Mouse (Mus musculus) inflammation-experienced regulatory T-cells, adult 16 weeks (primary cell): ENCODE measurements around the gene 1700047I17Rik2. TPM values are rescaled to one million over a fixed set of nuclear protein-coding genes. Genes with fewer than 3 reads are reported as not detected.

Source experiments
- polyA plus RNA-seq: library from polyadenylated mRNA; unstranded; fragments of 100-300 nt; shearing (Covaris generic); gene quantifications from one replicate; pipeline ENCODE4 v1.2.1, GENCODE M21; 2017

1700047I17Rik2 gene
- not detected for polyA plus RNA-seq

GRCm38 (mm10) chr12:55199306-55199705 is at the start of gene 1700047I17Rik2:
TSS of gene 1700047I17Rik2 (plus strand) at chr12:55199592.

DNA sequence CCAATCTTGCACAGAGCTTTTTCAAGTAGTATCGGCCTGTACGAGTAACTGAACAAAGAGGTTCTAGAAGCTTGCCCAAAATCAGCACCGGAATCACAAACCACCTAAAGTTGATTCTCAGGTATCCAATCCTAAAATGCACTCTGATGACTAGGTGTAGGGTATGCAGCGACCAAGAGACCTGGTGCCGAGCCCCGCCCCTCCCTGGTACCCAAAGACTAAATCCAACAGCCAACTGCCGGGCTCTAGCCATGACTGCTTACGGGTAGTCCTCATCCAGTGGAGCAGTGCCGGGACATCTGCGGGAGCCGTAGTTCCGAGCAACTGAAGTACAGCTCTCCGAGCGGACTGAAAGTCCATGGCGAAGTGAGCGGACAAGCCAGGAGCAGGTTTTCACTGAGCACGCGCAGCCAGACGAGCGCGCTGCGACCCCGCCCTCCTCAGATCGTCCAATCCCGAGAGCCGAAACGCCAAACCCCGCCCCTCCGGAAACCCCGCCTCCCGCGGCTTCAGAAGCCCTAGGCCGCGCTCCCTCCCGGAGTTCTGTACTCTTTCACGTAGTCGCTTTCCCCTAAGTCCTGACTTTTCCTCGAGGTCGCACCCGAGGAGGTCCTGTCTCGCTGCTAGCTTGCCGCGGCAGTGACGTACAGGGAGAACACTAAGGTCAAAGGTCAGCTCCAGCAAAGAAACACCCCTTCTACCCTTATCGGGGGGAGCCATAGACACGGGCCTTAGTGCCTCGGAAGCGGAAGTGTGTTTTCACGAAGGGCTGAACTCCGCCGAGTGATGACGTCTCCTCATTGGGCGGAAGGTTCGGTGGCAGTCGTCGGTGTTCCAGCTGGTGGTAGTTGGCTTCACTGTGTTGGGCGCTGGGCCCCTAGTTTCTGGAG is 44.6 kb upstream of the 1700047I17Rik2 start, which contains the start of gene Srp54b:
Srp54b (plus strand) TSS at position 546 of the 890 bp plus-strand sequence.

DNA sequence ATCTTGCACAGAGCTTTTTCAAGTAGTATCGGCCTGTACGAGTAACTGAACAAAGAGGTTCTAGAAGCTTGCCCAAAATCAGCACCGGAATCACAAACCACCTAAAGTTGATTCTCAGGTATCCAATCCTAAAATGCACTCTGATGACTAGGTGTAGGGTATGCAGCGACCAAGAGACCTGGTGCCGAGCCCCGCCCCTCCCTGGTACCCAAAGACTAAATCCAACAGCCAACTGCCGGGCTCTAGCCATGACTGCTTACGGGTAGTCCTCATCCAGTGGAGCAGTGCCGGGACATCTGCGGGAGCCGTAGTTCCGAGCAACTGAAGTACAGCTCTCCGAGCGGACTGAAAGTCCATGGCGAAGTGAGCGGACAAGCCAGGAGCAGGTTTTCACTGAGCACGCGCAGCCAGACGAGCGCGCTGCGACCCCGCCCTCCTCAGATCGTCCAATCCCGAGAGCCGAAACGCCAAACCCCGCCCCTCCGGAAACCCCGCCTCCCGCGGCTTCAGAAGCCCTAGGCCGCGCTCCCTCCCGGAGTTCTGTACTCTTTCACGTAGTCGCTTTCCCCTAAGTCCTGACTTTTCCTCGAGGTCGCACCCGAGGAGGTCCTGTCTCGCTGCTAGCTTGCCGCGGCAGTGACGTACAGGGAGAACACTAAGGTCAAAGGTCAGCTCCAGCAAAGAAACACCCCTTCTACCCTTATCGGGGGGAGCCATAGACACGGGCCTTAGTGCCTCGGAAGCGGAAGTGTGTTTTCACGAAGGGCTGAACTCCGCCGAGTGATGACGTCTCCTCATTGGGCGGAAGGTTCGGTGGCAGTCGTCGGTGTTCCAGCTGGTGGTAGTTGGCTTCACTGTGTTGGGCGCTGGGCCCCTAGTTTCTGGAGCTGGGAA is 30.5 kb downstream of the 1700047I17Rik2 start, which contains the start of gene Srp54c:
Srp54c (plus strand) TSS at position 543 of the 894 bp plus-strand sequence.

Other genes with a start within 250 kb of the 1700047I17Rik2 start
- gene Gm20403, start 213.1 kb upstream of the 1700047I17Rik2 start, polyA plus RNA-seq, result not detected
- gene Baz1a, start 185.2 kb upstream of the 1700047I17Rik2 start, polyA plus RNA-seq, result 19.1 TPM
- 22.9 TPM for gene 2700097O09Rik, start 119.5 kb upstream of the 1700047I17Rik2 start, polyA plus RNA-seq
- 176 TPM for gene Srp54a, start 119.3 kb upstream of the 1700047I17Rik2 start, polyA plus RNA-seq
- 22.7 TPM for gene Fam177a, start 75.1 kb upstream of the 1700047I17Rik2 start, polyA plus RNA-seq
- gene Srp54b, start 44.5 kb upstream of the 1700047I17Rik2 start, polyA plus RNA-seq, result 37.2 TPM
- gene Srp54c, start 30.6 kb downstream of the 1700047I17Rik2 start, polyA plus RNA-seq, result 86.2 TPM
- gene 1110008L16Rik, start 100.0 kb downstream of the 1700047I17Rik2 start, polyA plus RNA-seq, result 9.9 TPM
- 18.3 TPM for gene Ppp2r3c, start 103.4 kb downstream of the 1700047I17Rik2 start, polyA plus RNA-seq
- gene Psma6, start 184.6 kb downstream of the 1700047I17Rik2 start, polyA plus RNA-seq, result 296 TPM